Mouse (Mus musculus): ENCODE measurements at regions not wholly inside any gene's neighbourhood (a gene's known extent, or its start where the extent isn't known, plus 50 kb on each side); places are given as distances from the start of the nearest gene placed in this dataset.

GRCm38 (mm10) chr14:106190721-106191120 is 84.7 kb downstream of the Trim52 start:
- intact Hi-C loops (cut with DNase I; ENCODE audit: low total_unique reads): no loop called here
- DNase-seq: no peak

- intact Hi-C loops (cut with DNase I; ENCODE audit: low total_unique reads): no loop called here
- no peak for DNase-seq
Observed at GRCm38 (mm10) chr14:106193583-106193982, 87.6 kb downstream of the Trim52 start.

GRCm38 (mm10) chr14:106194104-106194503 is 88.1 kb downstream of the Trim52 start:
- intact Hi-C loops (cut with DNase I; ENCODE audit: low total_unique reads): no loop called here
- DNase-seq: no peak

GRCm38 (mm10) chr14:106197826-106198225 is 91.8 kb downstream of the Trim52 start:
- intact Hi-C loops (cut with DNase I; ENCODE audit: low total_unique reads): no loop called here
- DNase-seq: no peak

GRCm38 (mm10) chr14:106199109-106199508 is 93.1 kb downstream of the Trim52 start:
- intact Hi-C loops (cut with DNase I; ENCODE audit: low total_unique reads): no loop called here
- no peak for DNase-seq

GRCm38 (mm10) chr14:106199536-106200319 is 93.7 kb downstream of the Trim52 start:
- peak; percentile 20 for DNase-seq
- intact Hi-C loops (cut with DNase I; ENCODE audit: low total_unique reads): no loop called here

- intact Hi-C loops (cut with DNase I; ENCODE audit: low total_unique reads): no loop called here
- no peak for DNase-seq
Observed at GRCm38 (mm10) chr14:106211062-106211461, 105.1 kb downstream of the Trim52 start.

- no peak for DNase-seq
- intact Hi-C loops (cut with DNase I; ENCODE audit: low total_unique reads): no loop called here
Observed at GRCm38 (mm10) chr14:106217681-106218080, 111.7 kb downstream of the Trim52 start.

GRCm38 (mm10) chr14:106219293-106219797 is 113.3 kb downstream of the Trim52 start:
- intact Hi-C loops (cut with DNase I; ENCODE audit: low total_unique reads): no loop called here
- peak; percentile 14 for DNase-seq

GRCm38 (mm10) chr14:106225401-106225800 is 119.4 kb downstream of the Trim52 start:
- intact Hi-C loops (cut with DNase I; ENCODE audit: low total_unique reads): no loop called here
- DNase-seq: no peak

- intact Hi-C loops (cut with DNase I; ENCODE audit: low total_unique reads): no loop called here
- no peak for DNase-seq
Observed at GRCm38 (mm10) chr14:106241721-106242405, 135.9 kb downstream of the Trim52 start.

- no peak for DNase-seq
- intact Hi-C loops (cut with DNase I; ENCODE audit: low total_unique reads): no loop called here
Observed at GRCm38 (mm10) chr14:106259396-106260108, 153.6 kb downstream of the Trim52 start.

- intact Hi-C loops (cut with DNase I; ENCODE audit: low total_unique reads): no loop called here
- DNase-seq: no peak
Observed at GRCm38 (mm10) chr14:106265290-106265689, 159.3 kb downstream of the Trim52 start.

- intact Hi-C loops (cut with DNase I; ENCODE audit: low total_unique reads): no loop called here
- peak; percentile 7 for DNase-seq
Observed at GRCm38 (mm10) chr14:106267679-106268561, 161.9 kb downstream of the Trim52 start.

- peak; percentile 50 for DNase-seq
- intact Hi-C loops (cut with DNase I; ENCODE audit: low total_unique reads): no loop called here
Observed at GRCm38 (mm10) chr14:106269680-106270079, 163.7 kb downstream of the Trim52 start.

- intact Hi-C loops (cut with DNase I; ENCODE audit: low total_unique reads): no loop called here
Observed at GRCm38 (mm10) chr14:106313558-106313957, 207.6 kb downstream of the Trim52 start.

GRCm38 (mm10) chr14:106314079-106314551 is 208.1 kb downstream of the Trim52 start:
- no peak for DNase-seq
- intact Hi-C loops (cut with DNase I; ENCODE audit: low total_unique reads): no loop called here

More at GRCm38 (mm10) chr14:106313558-106313957, 207.6 kb downstream of the Trim52 start:
- no peak for DNase-seq

- intact Hi-C loops (cut with DNase I; ENCODE audit: low total_unique reads): no loop called here
- DNase-seq: no peak
Observed at GRCm38 (mm10) chr14:106318767-106319166, 212.8 kb downstream of the Trim52 start.

- intact Hi-C loops (cut with DNase I; ENCODE audit: low total_unique reads): no loop called here
- DNase-seq: no peak
Observed at GRCm38 (mm10) chr14:106327653-106328283, 221.8 kb downstream of the Trim52 start.

All from gastrocnemius, postnatal 14 days (tissue).